Mouse (Mus musculus) olfactory bulb, adult 2 months (tissue): ENCODE measurements at regions not wholly inside any gene's neighbourhood (a gene's known extent, or its start where the extent isn't known, plus 50 kb on each side); places are given as distances from the start of the nearest gene placed in this dataset.

Experiments
- CTCF ChIP-seq: fragments of 200-500 bp; IDR thresholded peaks from 2 replicates; pipeline ENCODE4 v1.5.1; 2012; ENCODE audit warnings: low read depth, mild to moderate bottlenecking, low read length, moderate library complexity; ENCODE audit not compliant: insufficient read depth
- POLR2A ChIP-seq: fragments of 200-500 bp; IDR thresholded peaks from 2 replicates; pipeline ENCODE4 v1.6.1; 2012; ENCODE audit warnings: mild to moderate bottlenecking, low read depth, low read length, moderate library complexity; ENCODE audit not compliant: insufficient read depth

- TF ChIP-seq CTCF (no peak), POLR2A (no peak)
These were observed 124.0 kb upstream of the Cdkn3 start for GRCm38 (mm10) chr14:46636364-46636763.
